Mouse (Mus musculus) olfactory bulb, adult 2 months (tissue): ENCODE data around the gene Ncl. TPM values are rescaled to one million over a fixed set of nuclear protein-coding genes. Genes with fewer than 3 reads are reported as not detected.
A peak's percentile ranks its signal among the peaks of the same experiment; 100 is the strongest.

Experiments
- H3K27ac ChIP-seq: fragments of 200-500 bp; 2 replicates; pipeline ENCODE4 v1.5.1; 2012; ENCODE audit warnings: low read depth, low read length; ENCODE audit not compliant: insufficient read depth
- H3K4me1 ChIP-seq: fragments of 200-500 bp; 2 replicates; pipeline ENCODE4 v1.6.1; 2012; ENCODE audit warnings: low read length; ENCODE audit not compliant: control insufficient read depth, insufficient read depth
- H3K4me3 ChIP-seq: fragments of 200-500 bp; 2 replicates; pipeline ENCODE4 v1.5.1; 2012; ENCODE audit warnings: mild to moderate bottlenecking, low read depth, low read length, moderate library complexity; ENCODE audit not compliant: insufficient read depth
- CTCF ChIP-seq: fragments of 200-500 bp; IDR thresholded peaks from 2 replicates; pipeline ENCODE4 v1.5.1; 2012; ENCODE audit warnings: low read depth, mild to moderate bottlenecking, low read length, moderate library complexity; ENCODE audit not compliant: insufficient read depth
- POLR2A ChIP-seq: fragments of 200-500 bp; IDR thresholded peaks from 2 replicates; pipeline ENCODE4 v1.6.1; 2012; ENCODE audit warnings: mild to moderate bottlenecking, low read depth, low read length, moderate library complexity; ENCODE audit not compliant: insufficient read depth
- WGBS: fragments of 180-500 bp; shearing (Covaris S2); methylation state at CpG from one replicate; pipeline ENCODE4 v1.1.7; 2018; 5-methylcytosine and 5-hydroxymethylcytosine counted together
- polyA plus RNA-seq: library from polyadenylated mRNA; stranded (reverse); fragments of >200 nt; gene quantifications from 2 replicates; pipeline ENCODE4 v1.2.4, GENCODE M21; 2012; ENCODE audit warnings: low replicate concordance; ENCODE audit not compliant: missing spikeins, insufficient read depth, insufficient read length

Ncl gene
- polyA plus RNA-seq, 1 experiment = 269 TPM

GRCm38 (mm10) chr1:86395897-86396296 is 36.7 kb upstream of the Ncl start:
- TF ChIP-seq CTCF (no peak), POLR2A (no peak)
- no peak overlapping the region for H3K4me3 ChIP-seq
- H3K4me1 ChIP-seq = no peaks in the 10 kb centered on the region
- H3K27ac ChIP-seq = no peak overlapping the region
- 77% methylated on average over 7 of the region's 7 CpGs for WGBS

- Histone ChIP-seq H3K4me1 (no peaks in the 10 kb centered on the region), H3K4me3 (no peak overlapping the region), H3K27ac (no peak overlapping the region)
- no peak for TF ChIP-seq CTCF
- TF ChIP-seq POLR2A = no peak
- 90% methylated on average over 3 of the region's 3 CpGs for WGBS
Measured at GRCm38 (mm10) chr1:86394246-86394645, 35.0 kb upstream of the Ncl start.

GRCm38 (mm10) chr1:86393219-86393618 is 34.0 kb upstream of the Ncl start:
- TF ChIP-seq CTCF = no peak
- no peak for TF ChIP-seq POLR2A
- Histone ChIP-seq H3K4me3 (no peak overlapping the region), H3K4me1 (no peaks in the 10 kb centered on the region), H3K27ac (no peak overlapping the region)
- WGBS = 90% methylated on average over 3 of the region's 3 CpGs

GRCm38 (mm10) chr1:86391425-86391824 is 32.2 kb upstream of the Ncl start:
- 82% methylated on average over 2 of the region's 2 CpGs for whole genome bisulfite sequencing
- Histone ChIP-seq H3K4me1 (no peaks in the 10 kb centered on the region), H3K4me3 (no peak overlapping the region), H3K27ac (no peak overlapping the region)
- TF ChIP-seq CTCF (no peak), POLR2A (no peak)

- no peak overlapping the region for H3K27ac ChIP-seq
- no peaks in the 10 kb centered on the region for H3K4me1 ChIP-seq
- no peak for TF ChIP-seq POLR2A
- peak; percentile 53 for TF ChIP-seq CTCF
- H3K4me3 ChIP-seq = no peak overlapping the region
- 2% methylated on average over 11 of the region's 11 CpGs for WGBS
Measured at GRCm38 (mm10) chr1:86389230-86389629, 30.0 kb upstream of the Ncl start.

GRCm38 (mm10) chr1:86381027-86381426 is 21.8 kb upstream of the Ncl start:
- TF ChIP-seq POLR2A (no peak), CTCF (peak; percentile 53; the same call in 1 of the 2 replicates)
- Histone ChIP-seq H3K27ac (no peak overlapping the region), H3K4me1 (peaks cover 15% of the 10 kb centered on the region), H3K4me3 (no peak overlapping the region)
- 40% methylated on average over 13 of the region's 13 CpGs for WGBS

- 44% methylated on average over 9 of the region's 9 CpGs for WGBS
- Histone ChIP-seq H3K4me3 (no peak overlapping the region), H3K4me1 (peaks cover 15% of the 10 kb centered on the region), H3K27ac (no peak overlapping the region)
- TF ChIP-seq POLR2A (no peak), CTCF (no peak)
Measured at GRCm38 (mm10) chr1:86379161-86379569, 20.0 kb upstream of the Ncl start.

GRCm38 (mm10) chr1:86378662-86379061 is 19.5 kb upstream of the Ncl start:
- TF ChIP-seq POLR2A (no peak), CTCF (no peak)
- Histone ChIP-seq H3K27ac (no peak overlapping the region), H3K4me1 (peaks cover 15% of the 10 kb centered on the region), H3K4me3 (no peak overlapping the region)
- WGBS = 29% methylated on average over 6 of the region's 6 CpGs

GRCm38 (mm10) chr1:86376354-86376753 is 17.2 kb upstream of the Ncl start:
- WGBS = 75% methylated on average over 5 of the region's 5 CpGs
- H3K4me3 ChIP-seq = no peak overlapping the region
- no peak for TF ChIP-seq CTCF
- TF ChIP-seq POLR2A = no peak
- H3K27ac ChIP-seq = no peak overlapping the region
- peaks cover 15% of the 10 kb centered on the region for H3K4me1 ChIP-seq

GRCm38 (mm10) chr1:86371997-86372396 is 12.8 kb upstream of the Ncl start:
- Histone ChIP-seq H3K4me1 (no peaks in the 10 kb centered on the region), H3K4me3 (no peak overlapping the region), H3K27ac (no peak overlapping the region)
- TF ChIP-seq CTCF = peak; percentile 79
- no peak for TF ChIP-seq POLR2A
- WGBS = 50% methylated on average over 10 of the region's 10 CpGs
